Mouse (Mus musculus) CH12.LX (cell line): ENCODE measurements around the gene Tnp2.

ENCODE experiments used
- CTCF ChIP-seq, 2 experiments: IDR thresholded peaks in 1 of 2; conservative IDR thresholded peaks in 1 of 2; 2 replicates each; pipeline ENCODE4 v1.5.1; 2011 to 2012; ENCODE audit warnings: low read depth in 2 of 2, low read length in 2 of 2, improper control_type of control experiment in 1 of 2, inconsistent platforms in 1 of 2, mild to moderate bottlenecking in 1 of 2, moderate library complexity in 1 of 2
- EP300 ChIP-seq: IDR thresholded peaks from 2 replicates; pipeline ENCODE4 v1.6.1; 2011; ENCODE audit warnings: low read length, improper control_type of control experiment
- ETS1 ChIP-seq: conservative IDR thresholded peaks from 2 replicates; pipeline ENCODE4 v1.6.1; 2012; ENCODE audit warnings: low read depth, mild to moderate bottlenecking, inconsistent platforms, low read length, improper control_type of control experiment, moderate library complexity
- MAX ChIP-seq: IDR thresholded peaks from 2 replicates; pipeline ENCODE4 v1.6.1; 2011; ENCODE audit warnings: low read length, improper control_type of control experiment
- MYC ChIP-seq: IDR thresholded peaks from 2 replicates; pipeline ENCODE4 v1.6.1; 2011; ENCODE audit warnings: low read depth, mild to moderate bottlenecking, improper control_type of control experiment, low read length
- NELFE ChIP-seq: IDR thresholded peaks from 2 replicates; pipeline ENCODE4 v1.6.1; 2011; ENCODE audit warnings: low read depth, low read length, improper control_type of control experiment
- POLR2A ChIP-seq: IDR thresholded peaks from 2 replicates; pipeline ENCODE4 v1.6.1; 2011; ENCODE audit warnings: low read depth, mild to moderate bottlenecking, improper control_type of control experiment, low read length
- RCOR1 ChIP-seq: conservative IDR thresholded peaks from 2 replicates; pipeline ENCODE4 v1.6.1; 2012; ENCODE audit warnings: low read depth, mild to moderate bottlenecking, inconsistent platforms, low read length, improper control_type of control experiment
- ZMIZ1 ChIP-seq: IDR thresholded peaks from 2 replicates; pipeline ENCODE4 v1.6.1; 2012; ENCODE audit warnings: low read depth, mild to moderate bottlenecking, inconsistent platforms, low read length, improper control_type of control experiment

DNA sequence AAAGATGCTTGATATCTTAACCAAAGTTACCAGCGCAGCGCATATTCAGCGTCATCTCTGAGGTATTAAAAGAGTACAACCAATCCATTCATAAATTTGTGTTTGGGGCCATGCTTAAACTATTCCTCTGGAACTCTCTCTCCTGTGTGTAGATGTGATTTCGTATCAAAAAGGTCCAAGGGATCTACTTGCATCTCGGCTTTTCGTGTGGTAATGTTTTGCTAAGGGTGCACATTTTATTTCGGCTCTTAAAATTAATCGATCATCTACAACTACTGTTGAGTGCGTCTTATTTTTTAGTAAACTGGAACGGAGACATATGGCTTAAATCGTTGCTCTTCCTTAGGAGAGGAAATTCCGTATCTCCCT lies 46.1 kb upstream of the Tnp2 start:
- no peak for TF ChIP-seq POLR2A
- peak; percentile 72; the same call in 1 of the 2 replicates for TF ChIP-seq MYC
- no peak for TF ChIP-seq CTCF (conservative IDR thresholded peaks at IDR 0.05 in 1 of 2, IDR thresholded peaks at IDR 0.05 in 1 of 2; ENCODE audit: low read depth in 2 of 2, low read length in 2 of 2)
- TF ChIP-seq NELFE, result no peak
- TF ChIP-seq RCOR1, result no peak
- no peak for TF ChIP-seq MAX
- TF ChIP-seq ETS1, result no peak
- TF ChIP-seq ZMIZ1, result no peak
- peak; percentile 27; the same call in 1 of the 2 replicates for TF ChIP-seq EP300
